Mouse (Mus musculus): ENCODE measurements at regions not wholly inside any gene's neighbourhood (a gene's known extent, or its start where the extent isn't known, plus 50 kb on each side); places are given as distances from the start of the nearest gene placed in this dataset.

GRCm38 (mm10) chr15:86566111-86566510, 351.9 kb downstream of the Tbc1d22a start:
- intact Hi-C loops (cut with DNase I), result no loop called here
- DNase-seq, result no peak

GRCm38 (mm10) chr15:86574311-86574710, 360.1 kb downstream of the Tbc1d22a start:
- intact Hi-C loops (cut with DNase I), result loop anchor here (10.0 kb wide), 1 partner anchor 320 kb away; no protein-coding TSS in a partner anchor
- no peak for DNase-seq

GRCm38 (mm10) chr15:86576666-86577065, 362.4 kb downstream of the Tbc1d22a start:
- DNase-seq, result peak; percentile 9 to 15

DNA sequence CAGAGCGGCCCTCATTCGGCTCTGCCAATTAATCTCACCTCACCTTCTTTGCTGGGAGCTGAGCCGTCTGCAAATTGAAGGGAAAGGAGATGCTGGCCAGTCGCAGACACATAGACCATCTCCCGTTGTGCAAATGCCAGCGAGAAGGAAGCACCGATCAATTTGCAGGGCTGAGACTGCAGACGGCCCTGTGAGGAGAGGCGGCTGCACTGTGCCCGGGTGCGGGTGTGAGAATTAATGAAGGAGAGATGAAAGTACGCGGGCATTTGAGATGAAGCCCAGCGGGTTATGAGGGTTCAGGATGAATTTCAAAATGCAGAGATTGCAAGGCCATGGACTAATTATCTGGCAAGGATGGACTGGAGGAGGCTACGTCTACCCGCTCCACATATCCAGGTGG, 364.4 kb downstream of the Tbc1d22a start:
- no peak for DNase-seq
- intact Hi-C loops (cut with DNase I), result loop anchor here (10.0 kb wide), 1 partner anchor 324 kb away; no protein-coding TSS in a partner anchor

More at GRCm38 (mm10) chr15:86576666-86577065, 362.4 kb downstream of the Tbc1d22a start:
- intact Hi-C loops (cut with DNase I), result loop anchor here (10.0 kb wide), 1 partner anchor 322 kb away; no protein-coding TSS in a partner anchor

GRCm38 (mm10) chr15:86582240-86583090, 368.2 kb downstream of the Tbc1d22a start:
- intact Hi-C loops (cut with DNase I), result no loop called here
- peak in 1 of 2 experiments; percentile 6 for DNase-seq

GRCm38 (mm10) chr15:86585716-86586115, 371.5 kb downstream of the Tbc1d22a start:
- intact Hi-C loops (cut with DNase I), result no loop called here

GRCm38 (mm10) chr15:86587209-86587608, 372.9 kb downstream of the Tbc1d22a start:
- intact Hi-C loops (cut with DNase I), result no loop called here
- no peak for DNase-seq

More at GRCm38 (mm10) chr15:86585716-86586115, 371.5 kb downstream of the Tbc1d22a start:
- DNase-seq, result no peak

DNA sequence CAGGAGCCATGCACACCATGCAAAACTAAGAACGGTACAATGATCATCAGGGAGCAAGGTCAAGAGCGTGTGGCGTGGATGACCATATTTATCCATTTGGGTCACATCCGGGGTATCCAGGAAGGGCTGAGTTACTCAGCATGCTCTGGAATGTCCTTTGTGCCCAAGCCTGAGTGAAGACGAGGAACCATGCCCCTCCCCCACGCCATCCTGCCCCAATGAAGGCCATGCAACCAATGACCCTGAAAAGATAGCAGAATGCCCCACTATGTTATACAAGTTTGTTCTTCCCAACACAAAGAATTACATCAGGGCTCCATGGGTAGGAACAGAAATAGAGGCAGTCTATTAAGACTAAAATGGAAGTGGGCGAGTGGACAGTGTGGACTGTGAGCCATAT, 375.8 kb downstream of the Tbc1d22a start:
- no peak for DNase-seq
- intact Hi-C loops (cut with DNase I), result no loop called here

DNA sequence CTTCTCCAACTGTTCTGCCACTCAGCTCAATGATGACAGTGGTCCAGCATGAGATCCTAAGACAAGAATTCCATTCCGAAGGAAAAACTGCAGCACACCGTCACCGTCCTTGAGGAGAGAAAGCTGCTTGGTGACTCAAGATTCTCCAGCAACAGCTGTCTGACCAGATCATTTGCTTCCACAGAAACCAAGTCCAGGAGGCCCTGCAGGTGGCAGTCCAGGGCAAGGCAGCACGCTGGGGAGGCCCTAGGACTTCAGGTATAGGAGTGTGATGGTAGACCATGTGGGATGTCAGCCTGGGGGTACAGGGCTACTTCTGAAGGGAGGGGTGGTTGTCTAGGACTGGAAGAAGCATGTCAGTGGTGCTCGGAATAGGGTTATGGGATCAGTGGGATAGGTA, 376.6 kb downstream of the Tbc1d22a start:
- intact Hi-C loops (cut with DNase I), result no loop called here

GRCm38 (mm10) chr15:86593404-86593803, 379.1 kb downstream of the Tbc1d22a start:
- intact Hi-C loops (cut with DNase I), result no loop called here
- DNase-seq, result no peak

More for the DNA sequence above, 376.6 kb downstream of the Tbc1d22a start:
- DNase-seq, result no peak

DNA sequence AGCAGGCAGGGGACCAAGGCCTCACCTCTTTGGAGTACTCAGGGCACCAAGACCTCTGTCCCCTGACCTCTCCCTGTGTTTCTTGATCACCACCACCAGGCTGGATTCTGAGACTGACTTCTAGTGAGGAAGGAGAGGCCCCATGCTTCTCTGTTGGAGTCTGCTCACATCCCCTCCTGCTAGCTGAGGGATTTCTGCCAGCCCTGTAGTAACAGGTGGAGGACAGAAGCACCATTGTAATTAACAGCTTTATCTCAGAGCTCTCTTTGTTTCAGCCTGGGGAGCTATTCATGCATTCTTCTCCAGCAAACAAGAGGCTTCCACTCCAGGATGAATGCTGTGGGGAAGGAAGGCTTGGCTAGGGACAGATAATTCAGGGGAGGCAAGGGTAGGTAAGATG, 392.2 kb downstream of the Tbc1d22a start:
- no peak for DNase-seq
- intact Hi-C loops (cut with DNase I), result no loop called here

- DNase-seq, result no peak
- intact Hi-C loops (cut with DNase I), result no loop called here
These were observed 395.4 kb downstream of the Tbc1d22a start for GRCm38 (mm10) chr15:86609692-86610091.

GRCm38 (mm10) chr15:86631376-86631775, 417.1 kb downstream of the Tbc1d22a start:
- intact Hi-C loops (cut with DNase I), result no loop called here
- no peak for DNase-seq

DNA sequence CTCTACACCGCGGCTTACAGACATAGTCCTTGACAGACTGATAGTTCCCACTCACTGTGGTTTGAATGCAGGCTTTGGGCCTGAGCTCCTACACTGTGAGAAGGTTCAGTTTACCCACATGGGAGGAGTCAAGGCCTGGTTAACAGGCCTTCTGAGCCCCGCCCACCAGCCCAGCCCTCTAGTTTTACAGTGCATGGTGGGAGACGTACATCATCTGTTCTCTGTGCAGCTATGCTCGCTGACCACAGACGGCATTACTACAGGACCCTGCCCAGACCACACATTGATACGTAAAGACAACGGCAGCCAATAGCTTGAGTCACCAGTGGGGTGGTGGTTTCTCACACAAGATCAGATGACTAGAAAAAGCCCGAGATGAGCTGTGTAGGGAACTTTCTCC, 431.0 kb downstream of the Tbc1d22a start:
- intact Hi-C loops (cut with DNase I), result no loop called here
- DNase-seq, result no peak

- DNase-seq, result no peak
- intact Hi-C loops (cut with DNase I), result no loop called here
These were observed 433.9 kb downstream of the Tbc1d22a start for GRCm38 (mm10) chr15:86648131-86648530.

GRCm38 (mm10) chr15:86673096-86673520, 458.8 kb downstream of the Tbc1d22a start:
- intact Hi-C loops (cut with DNase I), result no loop called here
- DNase-seq, result peak in 1 of 2 experiments; percentile 4

DNA sequence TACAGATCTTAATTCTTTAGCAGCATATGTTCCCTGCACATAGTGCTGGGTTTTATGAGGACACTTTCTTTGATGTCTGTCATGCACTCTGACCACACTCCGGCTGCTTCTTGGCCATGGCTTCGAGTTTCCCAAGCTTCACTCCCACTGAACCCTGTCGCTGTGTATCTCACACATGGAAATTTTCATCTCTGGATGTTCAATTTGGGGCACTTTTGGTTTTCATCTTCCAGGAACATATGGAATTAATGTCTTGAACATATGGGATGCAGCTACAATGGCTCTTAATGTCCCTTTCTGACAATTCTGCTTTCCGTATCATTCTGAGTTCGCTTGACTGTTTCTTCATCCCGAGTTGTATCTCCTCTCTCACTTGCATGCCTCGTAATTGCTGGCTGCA, 462.8 kb downstream of the Tbc1d22a start:
- intact Hi-C loops (cut with DNase I), result no loop called here
- DNase-seq, result no peak

DNA sequence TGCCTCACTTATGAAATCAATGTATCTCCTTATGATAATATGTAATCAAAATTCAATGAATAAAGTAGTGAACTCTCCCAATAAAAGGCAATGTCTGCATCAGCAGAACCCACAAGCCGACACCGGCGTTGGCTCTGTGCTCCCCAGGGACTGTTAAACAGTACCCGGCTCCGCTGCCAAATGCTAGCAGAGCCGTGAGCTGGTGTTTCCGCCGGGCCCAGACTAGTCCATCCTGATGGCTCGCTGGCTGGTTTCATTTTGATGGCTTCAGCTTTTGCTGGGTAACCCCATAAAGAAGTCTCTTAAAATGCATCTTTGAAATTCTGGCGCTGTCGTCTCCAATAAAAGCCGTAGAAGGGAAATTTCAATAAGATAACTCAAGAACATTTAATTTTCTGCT, 468.8 kb downstream of the Tbc1d22a start:
- no peak for DNase-seq
- intact Hi-C loops (cut with DNase I), result no loop called here

DNA sequence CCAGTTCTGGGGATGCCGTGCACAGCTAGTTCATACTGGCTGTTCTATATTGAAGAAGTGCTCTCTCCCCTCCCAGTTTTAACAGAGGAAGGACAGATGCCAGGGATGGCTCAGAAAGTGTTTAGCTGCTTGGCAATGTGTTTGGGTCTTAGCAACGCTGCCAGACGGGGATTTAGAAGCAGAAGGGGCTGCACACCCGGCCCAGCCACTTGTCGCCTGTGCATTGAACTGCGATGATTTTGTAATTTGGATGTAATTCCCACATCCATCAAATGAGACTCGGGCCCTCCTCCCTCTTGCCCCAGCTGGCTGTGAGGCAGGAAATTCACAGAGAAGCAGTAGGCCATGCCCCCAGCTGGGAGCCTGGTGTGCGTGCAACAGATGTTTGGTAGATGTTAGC, 475.4 kb downstream of the Tbc1d22a start:
- intact Hi-C loops (cut with DNase I), result no loop called here
- no peak for DNase-seq

DNA sequence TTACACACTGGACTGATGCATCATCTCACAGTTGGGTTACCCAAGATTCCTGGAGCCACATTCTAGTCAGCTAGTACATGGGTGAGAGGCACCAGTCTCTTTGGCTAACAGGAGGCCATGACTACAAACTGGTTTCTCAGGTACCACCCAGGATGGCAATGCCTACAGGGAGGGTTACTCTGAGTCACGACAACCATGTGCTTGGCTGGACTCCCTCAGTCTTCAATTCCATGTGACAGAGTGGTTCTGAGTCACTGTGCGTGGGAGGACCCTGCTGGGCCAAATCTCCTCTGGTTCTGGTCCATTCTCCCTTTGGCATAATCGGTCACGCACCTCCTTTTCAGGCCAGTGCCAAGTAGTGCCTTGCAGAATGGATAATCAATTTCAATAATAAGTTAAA, 482.5 kb downstream of the Tbc1d22a start:
- intact Hi-C loops (cut with DNase I), result no loop called here
- DNase-seq, result no peak

- intact Hi-C loops (cut with DNase I), result no loop called here
- DNase-seq, result peak in 1 of 2 experiments; percentile 22
These were observed 496.2 kb downstream of the Tbc1d22a start for GRCm38 (mm10) chr15:86710429-86710828.

GRCm38 (mm10) chr15:86718376-86718775, 504.1 kb downstream of the Tbc1d22a start:
- intact Hi-C loops (cut with DNase I), result no loop called here
- DNase-seq, result no peak

All from heart, postnatal 36 days (tissue).